Mouse (Mus musculus): Measurements from ENCODE around the gene Osgin1. TPM values are rescaled to one million over a fixed set of nuclear protein-coding genes. Genes with fewer than 3 reads are reported as not detected.

The Osgin1 gene
- polyA plus RNA-seq, 1 experiment from 2014 or later, result 3.8 TPM

Other genes with a start within 250 kb of the Osgin1 start
- 272 and 276 TPM in 2 replicates for gene Hsbp1, start 89.6 kb upstream of the Osgin1 start, polyA plus RNA-seq (2015; fragmentation: Nextera tagmentation; extraction: Ambion mirVana)
- 19.2 and 22.5 TPM in 2 replicates for gene Mlycd, start 39.2 kb upstream of the Osgin1 start, polyA plus RNA-seq (2015; fragmentation: Nextera tagmentation; extraction: Ambion mirVana)
- gene Necab2, start 12.6 kb downstream of the Osgin1 start, polyA plus RNA-seq (2015; fragmentation: Nextera tagmentation; extraction: Ambion mirVana), result 1.9 TPM in 2 replicates
- 0.05 TPM in 1 of 2 replicates, not detected in the other for gene Slc38a8, start 67.6 kb downstream of the Osgin1 start, polyA plus RNA-seq (2015; fragmentation: Nextera tagmentation; extraction: Ambion mirVana)
- 83.6 and 88.8 TPM in 2 replicates for gene Mbtps1, start 124.6 kb downstream of the Osgin1 start, polyA plus RNA-seq (2015; fragmentation: Nextera tagmentation; extraction: Ambion mirVana)
- gene Hsdl1, start 141.1 kb downstream of the Osgin1 start, polyA plus RNA-seq (2015; fragmentation: Nextera tagmentation; extraction: Ambion mirVana), result 28.8 and 32.6 TPM in 2 replicates
- 1.4 and 2.1 TPM in 2 replicates for gene Dnaaf1, start 141.1 kb downstream of the Osgin1 start, polyA plus RNA-seq (2015; fragmentation: Nextera tagmentation; extraction: Ambion mirVana)
- 10.0 and 11.7 TPM in 2 replicates for gene Taf1c, start 171.1 kb downstream of the Osgin1 start, polyA plus RNA-seq (2015; fragmentation: Nextera tagmentation; extraction: Ambion mirVana)
- not detected in 2 replicates for gene Adad2, start 178.6 kb downstream of the Osgin1 start, polyA plus RNA-seq (2015; fragmentation: Nextera tagmentation; extraction: Ambion mirVana)
- 0.04 and 0.13 TPM in 2 replicates for gene Kcng4, start 201.6 kb downstream of the Osgin1 start, polyA plus RNA-seq (2015; fragmentation: Nextera tagmentation; extraction: Ambion mirVana)
- gene Wfdc1, start 232.2 kb downstream of the Osgin1 start, polyA plus RNA-seq (2015; fragmentation: Nextera tagmentation; extraction: Ambion mirVana), result 4.5 and 4.6 TPM in 2 replicates